Mouse (Mus musculus) forebrain, embryonic 11.5 days (tissue): ENCODE data around the gene Rps28. TPM values are rescaled to one million over a fixed set of nuclear protein-coding genes. Genes with fewer than 3 reads are reported as not detected.

Experiments
- ATAC-seq: fragments of 200-750 bp; cut with Nextera tagmentation; replicated peaks from 2 replicates; pipeline ENCODE4 v1.8.0; 2017; ENCODE audit warnings: moderate TSS enrichment; ENCODE audit not compliant: low FRiP score
- DNase-seq: peaks from one replicate; pipeline ENCODE4 v3.0.0-alpha.2; 2017; ENCODE audit warnings: low spot score
- H3K27ac ChIP-seq: fragments of 300-500 bp; sonication (generic); 2 replicates; pipeline ENCODE4 v1.5.1; 2014; ENCODE audit warnings: low read depth, low read length
- H3K27me3 ChIP-seq: fragments of 300-500 bp; sonication (generic); 2 replicates; pipeline ENCODE4 v1.6.1; 2014; ENCODE audit warnings: mild to moderate bottlenecking, low read length, mixed read lengths; ENCODE audit not compliant: control insufficient read depth, insufficient read depth
- H3K36me3 ChIP-seq: fragments of 300-500 bp; sonication (generic); 2 replicates; pipeline ENCODE4 v1.6.1; 2014; ENCODE audit warnings: mild to moderate bottlenecking, low read length, moderate library complexity, mixed read lengths; ENCODE audit not compliant: control insufficient read depth, insufficient read depth
- H3K4me1 ChIP-seq: fragments of 300-500 bp; sonication (generic); replicated peaks from 2 replicates; pipeline ENCODE4 v1.6.1; 2014; ENCODE audit warnings: low read length, mixed read lengths; ENCODE audit not compliant: control insufficient read depth, insufficient read depth
- H3K4me2 ChIP-seq: fragments of 300-500 bp; sonication (generic); 2 replicates; pipeline ENCODE4 v1.6.1; 2014; ENCODE audit warnings: low read depth, mild to moderate bottlenecking, low read length, moderate library complexity, mixed read lengths; ENCODE audit not compliant: severe bottlenecking
- H3K4me3 ChIP-seq: fragments of 300-500 bp; sonication (generic); 2 replicates; pipeline ENCODE4 v1.5.1; 2014; ENCODE audit warnings: low read depth, low read length
- H3K9ac ChIP-seq: fragments of 300-500 bp; sonication (generic); 2 replicates; pipeline ENCODE4 v1.6.1; 2014; ENCODE audit warnings: low read length
- H3K9me3 ChIP-seq: fragments of 300-500 bp; sonication (generic); 2 replicates; pipeline ENCODE4 v1.6.1; 2016; ENCODE audit warnings: low read length, mixed read lengths; ENCODE audit not compliant: control insufficient read depth
- WGBS: fragments of 180-500 bp; shearing (Covaris S2); extraction: QIAGEN DNeasy Blood & Tissue Kit; methylation state at CpG from one replicate; pipeline ENCODE4 v1.1.7; 2014; 5-methylcytosine and 5-hydroxymethylcytosine counted together
- polyA plus RNA-seq: library from polyadenylated mRNA; unstranded; fragments of >200 nt; fragmentation: Nextera tagmentation; extraction: Ambion mirVana; gene quantifications from 2 replicates; pipeline ENCODE4 v1.2.1, GENCODE M21; 2014

Gene Rps28
- polyA plus RNA-seq, 1 experiment from 2014 or later, result 759 TPM

GRCm38 (mm10) chr17:33783408-33783807 lies 41.0 kb downstream of the Rps28 start:
- H3K27ac ChIP-seq, result no peak overlapping the region
- no peaks in the 10 kb centered on the region for H3K9me3 ChIP-seq
- no peak overlapping the region for H3K4me2 ChIP-seq
- H3K27me3 ChIP-seq, result no peaks in the 10 kb centered on the region
- no peak for DNase-seq
- no peak overlapping the region for H3K4me3 ChIP-seq
- ATAC-seq, result no peak
- no peaks in the 10 kb centered on the region for H3K36me3 ChIP-seq
- 0 out of 2 replicates have a peak, but pooled peaks cover 2% of the 10 kb centered on the region for H3K4me1 ChIP-seq
- H3K9ac ChIP-seq, result no peak overlapping the region

GRCm38 (mm10) chr17:33782067-33782466 lies 42.3 kb downstream of the Rps28 start:
- Histone ChIP-seq H3K4me3 (peak overlapping the region; percentile 46), H3K27me3 (no peaks in the 10 kb centered on the region), H3K4me2 (peak overlapping the region; percentile 91), H3K9ac (peak overlapping the region; percentile 63), H3K36me3 (no peaks in the 10 kb centered on the region), H3K4me1 (0 out of 2 replicates have a peak, but pooled peaks cover 2% of the 10 kb centered on the region), H3K9me3 (no peaks in the 10 kb centered on the region), H3K27ac (no peak overlapping the region)
- DNase-seq (no peak), ATAC-seq (no peak)
- WGBS, result 37% methylated on average over 4 of the region's 4 CpGs

GRCm38 (mm10) chr17:33781124-33781977 lies 43.0 kb downstream of the Rps28 start, which contains the start of gene Angptl4:
Gene Angptl4 (minus strand): TSS chr17:33781830.
- WGBS, result 2% methylated on average over 50 of the region's 50 CpGs
- Histone ChIP-seq H3K9me3 (no peaks in the 10 kb centered on the region), H3K4me3 (peak within 1 kb of the TSS; percentile 46), H3K4me1 (0 out of 2 replicates have a peak, but pooled peaks cover 2% of the 10 kb centered on the region), H3K27me3 (no peaks in the 10 kb centered on the region), H3K27ac (no peak within 1 kb of the TSS), H3K4me2 (peak within 1 kb of the TSS; percentile 91), H3K9ac (peak within 1 kb of the TSS; percentile 63), H3K36me3 (no peaks in the 10 kb centered on the region)
- peak; percentile 83 for ATAC-seq
- peak; percentile 83 for DNase-seq

- H3K27me3 ChIP-seq, result no peaks in the 10 kb centered on the region
- H3K36me3 ChIP-seq, result no peaks in the 10 kb centered on the region
- no peak for ATAC-seq
- peak overlapping the region; percentile 9; the same call in 1 of the 2 replicates for H3K9ac ChIP-seq
- no peak overlapping the region for H3K27ac ChIP-seq
- no peaks in the 10 kb centered on the region for H3K9me3 ChIP-seq
- peak overlapping the region; percentile 46 for H3K4me3 ChIP-seq
- 0 out of 2 replicates have a peak, but pooled peaks cover 2% of the 10 kb centered on the region for H3K4me1 ChIP-seq
- peak overlapping the region; percentile 91; the same call in 1 of the 2 replicates for H3K4me2 ChIP-seq
- WGBS, result 98% methylated on average over 5 of the region's 5 CpGs
- DNase-seq, result no peak
Measured at GRCm38 (mm10) chr17:33780431-33780830, 43.9 kb downstream of the Rps28 start.

- Histone ChIP-seq H3K27ac (no peak overlapping the region), H3K9ac (no peak overlapping the region), H3K4me3 (no peak overlapping the region), H3K27me3 (no peaks in the 10 kb centered on the region), H3K9me3 (no peaks in the 10 kb centered on the region), H3K4me1 (0 out of 2 replicates have a peak, but pooled peaks cover 2% of the 10 kb centered on the region), H3K36me3 (no peaks in the 10 kb centered on the region), H3K4me2 (peak overlapping the region; percentile 21; the same call in 1 of the 2 replicates)
- WGBS, result 84% methylated on average over 5 of the region's 5 CpGs
- DNase-seq (no peak), ATAC-seq (no peak)
Measured at GRCm38 (mm10) chr17:33779967-33780295, 44.4 kb downstream of the Rps28 start.

GRCm38 (mm10) chr17:33779271-33779966 lies 44.9 kb downstream of the Rps28 start:
- H3K4me3 ChIP-seq, result no peak overlapping the region
- H3K4me1 ChIP-seq, result 0 out of 2 replicates have a peak, but pooled peaks cover 2% of the 10 kb centered on the region
- ATAC-seq, result no peak
- H3K36me3 ChIP-seq, result no peaks in the 10 kb centered on the region
- DNase-seq, result peak; percentile 72
- no peaks in the 10 kb centered on the region for H3K27me3 ChIP-seq
- H3K9me3 ChIP-seq, result no peaks in the 10 kb centered on the region
- 66% methylated on average over 9 of the region's 9 CpGs for WGBS
- no peak overlapping the region for H3K27ac ChIP-seq
- H3K4me2 ChIP-seq, result peak overlapping the region; percentile 12; the same call in 1 of the 2 replicates
- no peak overlapping the region for H3K9ac ChIP-seq

GRCm38 (mm10) chr17:33775287-33775686 lies 49.1 kb downstream of the Rps28 start:
- no peaks in the 10 kb centered on the region for H3K9me3 ChIP-seq
- 91% methylated on average over 4 of the region's 4 CpGs for WGBS
- no peaks in the 10 kb centered on the region for H3K4me1 ChIP-seq
- no peak overlapping the region for H3K4me3 ChIP-seq
- DNase-seq (no peak), ATAC-seq (no peak)
- no peak overlapping the region for H3K9ac ChIP-seq
- H3K36me3 ChIP-seq, result no peaks in the 10 kb centered on the region
- H3K27ac ChIP-seq, result no peak overlapping the region
- H3K4me2 ChIP-seq, result no peak overlapping the region
- H3K27me3 ChIP-seq, result no peaks in the 10 kb centered on the region

GRCm38 (mm10) chr17:33774573-33775155 lies 49.7 kb downstream of the Rps28 start:
- H3K36me3 ChIP-seq, result no peaks in the 10 kb centered on the region
- no peaks in the 10 kb centered on the region for H3K4me1 ChIP-seq
- no peak for DNase-seq
- no peaks in the 10 kb centered on the region for H3K27me3 ChIP-seq
- H3K4me3 ChIP-seq, result no peak overlapping the region
- 90% methylated on average over 8 of the region's 8 CpGs for WGBS
- no peak overlapping the region for H3K4me2 ChIP-seq
- no peak overlapping the region for H3K9ac ChIP-seq
- no peaks in the 10 kb centered on the region for H3K9me3 ChIP-seq
- H3K27ac ChIP-seq, result no peak overlapping the region
- ATAC-seq, result no peak
